Mouse (Mus musculus): ENCODE measurements around the gene Cog5. TPM values are rescaled to one million over a fixed set of nuclear protein-coding genes. Genes with fewer than 3 reads are reported as not detected.
"Not testable (repeated sequence)": the region's sequence is repeated elsewhere in the genome, so short reads cannot be mapped to it uniquely, and the experiment has no call there.

The Cog5 gene
- total RNA-seq (2015) (56.3 and 70.0 TPM in 2 replicates), total RNA-seq (2017) (48.5 and 62.4 TPM in 2 replicates)

- peak; percentile 96 for ATAC-seq (ENCODE audit: poor library complexity, severe bottlenecking)
These were observed at the start of gene Cog5, which contains the start of gene Dus4l for GRCm38 (mm10) chr12:31654197-31654964. TSS of gene Cog5 (plus strand) at chr12:31654869. TSS of gene Dus4l (minus strand) at chr12:31654826.

GRCm38 (mm10) chr12:31604894-31605293 lies 49.8 kb upstream of the Cog5 start:
- ATAC-seq (ENCODE audit: poor library complexity, severe bottlenecking): no peak

GRCm38 (mm10) chr12:31608138-31608537 lies 46.5 kb upstream of the Cog5 start:
- ATAC-seq (ENCODE audit: poor library complexity, severe bottlenecking): no peak

GRCm38 (mm10) chr12:31613353-31613752 lies 41.3 kb upstream of the Cog5 start:
- ATAC-seq (ENCODE audit: poor library complexity, severe bottlenecking): no peak

- no peak for ATAC-seq (ENCODE audit: poor library complexity, severe bottlenecking)
These were observed 34.6 kb upstream of the Cog5 start for GRCm38 (mm10) chr12:31620106-31620505.

- no peak for ATAC-seq (ENCODE audit: poor library complexity, severe bottlenecking)
These were observed 29.7 kb upstream of the Cog5 start for GRCm38 (mm10) chr12:31625016-31625415.

GRCm38 (mm10) chr12:31628396-31628795 lies 26.3 kb upstream of the Cog5 start:
- ATAC-seq (ENCODE audit: poor library complexity, severe bottlenecking): not testable (repeated sequence)

GRCm38 (mm10) chr12:31633970-31634342 lies 20.7 kb upstream of the Cog5 start:
- ATAC-seq (ENCODE audit: poor library complexity, severe bottlenecking): peak; percentile 65

- peak; percentile 95 for ATAC-seq (ENCODE audit: poor library complexity, severe bottlenecking)
These were observed 20.1 kb upstream of the Cog5 start, which contains the start of gene Bcap29 for GRCm38 (mm10) chr12:31634343-31635239. TSS of gene Bcap29 (minus strand) at chr12:31634658.

- ATAC-seq (ENCODE audit: poor library complexity, severe bottlenecking): no peak
These were observed 19.4 kb upstream of the Cog5 start for GRCm38 (mm10) chr12:31635240-31635607.

GRCm38 (mm10) chr12:31653611-31654010 lies 1.1 kb upstream of the Cog5 start:
- no peak for ATAC-seq (ENCODE audit: poor library complexity, severe bottlenecking)

- peak; percentile 71 for ATAC-seq (ENCODE audit: poor library complexity, severe bottlenecking)
These were observed 352 bp downstream of the Cog5 start for GRCm38 (mm10) chr12:31654965-31655477.

GRCm38 (mm10) chr12:31656841-31657240 lies 2.2 kb downstream of the Cog5 start:
- ATAC-seq (ENCODE audit: poor library complexity, severe bottlenecking): no peak

- no peak for ATAC-seq (ENCODE audit: poor library complexity, severe bottlenecking)
These were observed 11.3 kb downstream of the Cog5 start for GRCm38 (mm10) chr12:31665999-31666398.

GRCm38 (mm10) chr12:31667187-31667586 lies 12.5 kb downstream of the Cog5 start:
- ATAC-seq (ENCODE audit: poor library complexity, severe bottlenecking): no peak

GRCm38 (mm10) chr12:31686679-31687078 lies 32.0 kb downstream of the Cog5 start:
- ATAC-seq (ENCODE audit: poor library complexity, severe bottlenecking): no peak

- no peak for ATAC-seq (ENCODE audit: poor library complexity, severe bottlenecking)
These were observed 38.6 kb downstream of the Cog5 start for GRCm38 (mm10) chr12:31693278-31693677.

- ATAC-seq (ENCODE audit: poor library complexity, severe bottlenecking): no peak
These were observed 46.1 kb downstream of the Cog5 start for GRCm38 (mm10) chr12:31700623-31701347.

GRCm38 (mm10) chr12:31701411-31701810 lies 46.7 kb downstream of the Cog5 start:
- ATAC-seq (ENCODE audit: poor library complexity, severe bottlenecking): no peak

- no peak for ATAC-seq (ENCODE audit: poor library complexity, severe bottlenecking)
These were observed 49.2 kb downstream of the Cog5 start for GRCm38 (mm10) chr12:31703904-31704303.

- ATAC-seq (ENCODE audit: poor library complexity, severe bottlenecking): no peak
These were observed 51.5 kb downstream of the Cog5 start for GRCm38 (mm10) chr12:31706168-31706567.

All from megakaryocyte, adult 5-6 weeks (primary cell).